Mouse (Mus musculus) thymus, adult 2 months (tissue): Measurements from ENCODE around the gene Polr3h.

Source experiments
- CTCF ChIP-seq: fragments of 200-500 bp; IDR thresholded peaks from 2 replicates; pipeline ENCODE4 v1.5.1; 2012; ENCODE audit warnings: mild to moderate bottlenecking, control low read depth, low read length, moderate library complexity, borderline replicate concordance; ENCODE audit not compliant: control insufficient read depth, poor library complexity, insufficient read depth; ENCODE audit errors: extremely low read depth
- POLR2A ChIP-seq: fragments of 200-500 bp; IDR thresholded peaks from 2 replicates; pipeline ENCODE4 v1.6.1; 2012; ENCODE audit warnings: mild to moderate bottlenecking, low read length, control low read depth, moderate library complexity; ENCODE audit not compliant: control insufficient read depth, poor library complexity, insufficient read depth; ENCODE audit errors: extremely low read depth

GRCm38 (mm10) chr15:81864238-81864637 lies 61.8 kb downstream of the Polr3h start:
- TF ChIP-seq CTCF (no peak), POLR2A (no peak)
